Mouse (Mus musculus) liver, embryonic 14.5 days (tissue): ENCODE measurements around the gene Rpap3. TPM values are rescaled to one million over a fixed set of nuclear protein-coding genes. Genes with fewer than 3 reads are reported as not detected.
"Not testable (repeated sequence)": the region's sequence is repeated elsewhere in the genome, so short reads cannot be mapped to it uniquely, and the experiment has no call there.

ENCODE experiments used
- ATAC-seq: fragments of 200-750 bp; cut with Nextera tagmentation; 2 replicates; pipeline ENCODE4 v1.8.0; 2017; ENCODE audit warnings: moderate number of reproducible peaks, mild to moderate bottlenecking, moderate library complexity; ENCODE audit not compliant: insufficient read depth
- DNase-seq, 3 experiments: peaks; one replicate each; pipeline ENCODE4 v3.0.0-alpha.2; 2012 to 2013; ENCODE audit warnings: low read depth in 3 of 3, low spot score in 3 of 3
- H3K27ac ChIP-seq: fragments of 300-500 bp; sonication (generic); 2 replicates; pipeline ENCODE4 v1.5.1; 2014; ENCODE audit warnings: moderate library complexity, mild to moderate bottlenecking, control low read depth, inconsistent platforms
- H3K27me3 ChIP-seq: fragments of 300-500 bp; sonication (generic); 2 replicates; pipeline ENCODE4 v1.6.1; 2014; ENCODE audit warnings: mild to moderate bottlenecking, low read length, moderate library complexity; ENCODE audit not compliant: control insufficient read depth, insufficient read depth
- H3K36me3 ChIP-seq: fragments of 300-500 bp; sonication (generic); replicated peaks from 2 replicates; pipeline ENCODE4 v1.6.1; 2014; ENCODE audit warnings: low read depth; ENCODE audit not compliant: control insufficient read depth, insufficient read depth
- H3K4me1 ChIP-seq, 2 experiments: fragments of 200-500 bp in 1 of 2; fragments of 300-500 bp in 1 of 2; sonication (generic) in 1 of 2; replicated peaks; 2 replicates each; pipeline ENCODE4 v1.6.1; 2012 to 2014; ENCODE audit warnings: antibody characterized with exemption in 1 of 2, inconsistent platforms in 1 of 2, low read length in 1 of 2; ENCODE audit not compliant: control insufficient read depth in 2 of 2, insufficient read depth in 2 of 2
- H3K4me2 ChIP-seq: fragments of 300-500 bp; sonication (generic); 2 replicates; pipeline ENCODE4 v1.6.1; 2014; ENCODE audit warnings: low read depth, mild to moderate bottlenecking, control low read depth, moderate library complexity
- H3K4me3 ChIP-seq, 2 experiments: fragments of 200-500 bp in 1 of 2; fragments of 300-500 bp in 1 of 2; sonication (generic) in 1 of 2; 2 replicates each; pipeline ENCODE4 v1.5.1; 2012 to 2014; ENCODE audit warnings: low read depth in 2 of 2, low read length in 2 of 2, mild to moderate bottlenecking in 2 of 2, control low read depth in 1 of 2, inconsistent platforms in 1 of 2, moderate library complexity in 1 of 2; ENCODE audit not compliant: insufficient read depth in 1 of 2
- H3K9ac ChIP-seq: fragments of 300-500 bp; sonication (generic); replicated peaks from 2 replicates; pipeline ENCODE4 v1.6.1; 2014; ENCODE audit warnings: mild to moderate bottlenecking, control low read depth, moderate library complexity
- H3K9me3 ChIP-seq: fragments of 300-500 bp; sonication (generic); 2 replicates; pipeline ENCODE4 v1.6.1; 2016; ENCODE audit warnings: low read length, mixed read lengths; ENCODE audit not compliant: control insufficient read depth
- CTCF ChIP-seq: IDR thresholded peaks from 2 replicates; pipeline ENCODE4 v1.5.1; 2016; ENCODE audit warnings: antibody characterized with exemption, low read depth, control low read depth
- EP300 ChIP-seq: IDR thresholded peaks from 2 replicates; pipeline ENCODE4 v1.6.1; 2016; ENCODE audit warnings: antibody characterized with exemption, low read depth
- WGBS: fragments of 180-500 bp; shearing (Covaris S2); extraction: QIAGEN DNeasy Blood & Tissue Kit; methylation state at CpG from one replicate; pipeline ENCODE4 v1.1.7; 2014; ENCODE audit not compliant: insufficient replicate concordance; 5-methylcytosine and 5-hydroxymethylcytosine counted together
- polyA plus RNA-seq, 2 experiments: library from polyadenylated mRNA; depleted of rRNA in 1 of 2; stranded (reverse) in 1 of 2; unstranded in 1 of 2; fragments of >200 nt; fragmentation: Nextera tagmentation in 1 of 2; extraction: Ambion mirVana in 1 of 2; gene quantifications; 2 replicates each; pipeline versions ENCODE4 v1.2.1 to v1.2.3; 2012 to 2014

Rpap3 gene
- polyA plus RNA-seq, 2 experiments: 6.8 to 11.2 TPM

GRCm38 (mm10) chr15:97674423-97674822, 31.2 kb downstream of the Rpap3 start:
- ATAC-seq: no peak
- no peak for DNase-seq
- no peaks in the 10 kb centered on the region for H3K9me3 ChIP-seq
- H3K4me3 ChIP-seq: no peak overlapping the region
- no peaks in the 10 kb centered on the region for H3K4me1 ChIP-seq
- WGBS: 83% methylated on average over 4 of the region's 4 CpGs
- no peak overlapping the region for H3K27ac ChIP-seq
- H3K36me3 ChIP-seq: peaks cover 13% of the 10 kb centered on the region
- H3K4me2 ChIP-seq: no peak overlapping the region
- TF ChIP-seq EP300: no peak
- no peak for TF ChIP-seq CTCF
- H3K9ac ChIP-seq: no peak overlapping the region
- H3K27me3 ChIP-seq: no peaks in the 10 kb centered on the region

- TF ChIP-seq EP300 (no peak), CTCF (no peak)
- Histone ChIP-seq H3K9ac (no peak overlapping the region), H3K27ac (no peak overlapping the region), H3K36me3 (peaks cover 12% of the 10 kb centered on the region), H3K4me3 (no peak overlapping the region), H3K27me3 (no peaks in the 10 kb centered on the region), H3K4me1 (no peaks in the 10 kb centered on the region), H3K4me2 (no peak overlapping the region), H3K9me3 (no peaks in the 10 kb centered on the region)
- 76% methylated on average over 7 of the region's 7 CpGs for WGBS
- DNase-seq (no peak), ATAC-seq (no peak)
These were observed 32.2 kb downstream of the Rpap3 start for GRCm38 (mm10) chr15:97673256-97674000.

GRCm38 (mm10) chr15:97672211-97672765, 33.3 kb downstream of the Rpap3 start:
- H3K9me3 ChIP-seq: no peaks in the 10 kb centered on the region
- H3K4me1 ChIP-seq: no peaks in the 10 kb centered on the region
- no peaks in the 10 kb centered on the region for H3K27me3 ChIP-seq
- no peak overlapping the region for H3K4me3 ChIP-seq
- H3K36me3 ChIP-seq: peaks cover 2% of the 10 kb centered on the region
- no peak for DNase-seq
- ATAC-seq: no peak
- no peak for TF ChIP-seq EP300
- no peak for TF ChIP-seq CTCF
- H3K4me2 ChIP-seq: no peak overlapping the region
- no peak overlapping the region for H3K9ac ChIP-seq
- no peak overlapping the region for H3K27ac ChIP-seq
- WGBS: 73% methylated on average over 9 of the region's 9 CpGs

GRCm38 (mm10) chr15:97670554-97670953, 35.1 kb downstream of the Rpap3 start:
- no peak overlapping the region for H3K4me3 ChIP-seq
- H3K9ac ChIP-seq: no peak overlapping the region
- no peak for DNase-seq
- no peak overlapping the region for H3K4me2 ChIP-seq
- ATAC-seq: no peak
- TF ChIP-seq CTCF (no peak), EP300 (no peak)
- H3K27me3 ChIP-seq: no peaks in the 10 kb centered on the region
- H3K36me3 ChIP-seq: no peaks in the 10 kb centered on the region; the same call in 1 of the 2 replicates
- no peaks in the 10 kb centered on the region for H3K4me1 ChIP-seq
- H3K27ac ChIP-seq: no peak overlapping the region
- no peaks in the 10 kb centered on the region for H3K9me3 ChIP-seq
- 60% methylated on average over 6 of the region's 6 CpGs for WGBS

- 57% methylated on average over 17 of the region's 17 CpGs for WGBS
- H3K4me2 ChIP-seq, H3K27me3 ChIP-seq: not testable (repeated sequence)
These were observed 37.3 kb downstream of the Rpap3 start for GRCm38 (mm10) chr15:97668158-97668877.

More at GRCm38 (mm10) chr15:97668158-97668877, 37.3 kb downstream of the Rpap3 start:
- ATAC-seq, H3K4me3 ChIP-seq, DNase-seq, H3K27ac ChIP-seq, H3K9ac ChIP-seq, H3K4me1 ChIP-seq, H3K36me3 ChIP-seq, H3K9me3 ChIP-seq: not testable (repeated sequence)
